Mouse (Mus musculus): ENCODE measurements around the gene Eif3a. TPM values are rescaled to one million over a fixed set of nuclear protein-coding genes. Genes with fewer than 3 reads are reported as not detected.

Gene Eif3a
- polyA plus RNA-seq, 1 experiment, result 45.1 TPM

DNA sequence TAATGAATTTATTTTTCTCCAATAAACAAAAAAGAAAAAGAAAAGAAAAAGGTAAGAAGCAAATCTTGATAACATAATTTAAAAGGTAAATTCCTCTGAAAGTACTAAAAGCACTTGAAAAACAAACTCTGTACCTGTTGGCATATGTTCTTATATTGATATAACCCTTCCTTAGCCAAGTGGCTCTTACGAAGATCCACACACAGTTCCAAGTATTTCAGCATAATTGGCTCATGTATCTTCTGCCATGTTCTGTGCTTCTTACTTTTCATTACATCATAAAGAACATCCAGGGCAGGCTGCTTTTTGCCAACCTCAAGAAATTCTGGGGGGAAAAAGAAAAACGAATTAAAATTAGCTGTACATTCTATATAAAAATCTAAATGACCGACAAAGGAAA lies 8.4 kb downstream of the Eif3a start:
- TF ChIP-seq POLR2A (IDR thresholded peaks at IDR 0.05; ENCODE audit: control insufficient read depth, extremely low read depth, insufficient read depth, low read length, poor library complexity) (no peak), CTCF (IDR thresholded peaks at IDR 0.05; ENCODE audit: borderline replicate concordance, control insufficient read depth, extremely low read depth, insufficient read depth, low read length, poor library complexity) (no peak)
- Histone ChIP-seq H3K27me3 (ENCODE audit: control insufficient read depth, insufficient read depth, low read length) (no peaks in the 10 kb centered on the region), H3K36me3 (ENCODE audit: control insufficient read depth, insufficient read depth, low read length) (peaks cover 35% of the 10 kb centered on the region), H3K27ac (ENCODE audit: control insufficient read depth, insufficient read depth, low read length) (no peak overlapping the region), H3K4me1 (replicated peaks; ENCODE audit: control insufficient read depth, insufficient read depth, low read length) (no peaks in the 10 kb centered on the region), H3K4me3 (ENCODE audit: control insufficient read depth, insufficient read depth, low read length) (no peak overlapping the region)
- DNase-seq, result no peak
- 89% methylated on average over 3 of the region's 3 CpGs for WGBS

GRCm38 (mm10) chr19:60773366-60773765 lies 17.1 kb downstream of the Eif3a start:
- 94% methylated on average over 6 of the region's 6 CpGs for WGBS
- no peaks in the 10 kb centered on the region for H3K27me3 ChIP-seq (ENCODE audit: control insufficient read depth, insufficient read depth, low read length)
- no peak for DNase-seq
- TF ChIP-seq POLR2A (IDR thresholded peaks at IDR 0.05; ENCODE audit: control insufficient read depth, extremely low read depth, insufficient read depth, low read length, poor library complexity) (no peak), CTCF (IDR thresholded peaks at IDR 0.05; ENCODE audit: borderline replicate concordance, control insufficient read depth, extremely low read depth, insufficient read depth, low read length, poor library complexity) (no peak)
- H3K4me3 ChIP-seq (ENCODE audit: control insufficient read depth, insufficient read depth, low read length), result no peak overlapping the region
- peaks cover 90% of the 10 kb centered on the region for H3K36me3 ChIP-seq (ENCODE audit: control insufficient read depth, insufficient read depth, low read length)
- no peak overlapping the region for H3K27ac ChIP-seq (ENCODE audit: control insufficient read depth, insufficient read depth, low read length)
- H3K4me1 ChIP-seq (replicated peaks; ENCODE audit: control insufficient read depth, insufficient read depth, low read length), result no peaks in the 10 kb centered on the region

GRCm38 (mm10) chr19:60758896-60759835 lies 31.3 kb downstream of the Eif3a start:
- Histone ChIP-seq H3K27me3 (ENCODE audit: control insufficient read depth, insufficient read depth, low read length) (no peaks in the 10 kb centered on the region; the same call in 1 of the 2 replicates), H3K27ac (ENCODE audit: control insufficient read depth, insufficient read depth, low read length) (no peak overlapping the region), H3K4me1 (replicated peaks; ENCODE audit: control insufficient read depth, insufficient read depth, low read length) (peaks cover 10% of the 10 kb centered on the region), H3K4me3 (ENCODE audit: control insufficient read depth, insufficient read depth, low read length) (no peak overlapping the region), H3K36me3 (ENCODE audit: control insufficient read depth, insufficient read depth, low read length) (peaks cover 32% of the 10 kb centered on the region)
- DNase-seq, result no peak
- WGBS, result 97% methylated on average over 4 of the region's 4 CpGs
- TF ChIP-seq CTCF (IDR thresholded peaks at IDR 0.05; ENCODE audit: borderline replicate concordance, control insufficient read depth, extremely low read depth, insufficient read depth, low read length, poor library complexity) (no peak), POLR2A (IDR thresholded peaks at IDR 0.05; ENCODE audit: control insufficient read depth, extremely low read depth, insufficient read depth, low read length, poor library complexity) (no peak)

- Histone ChIP-seq H3K27me3 (ENCODE audit: control insufficient read depth, insufficient read depth, low read length) (no peaks in the 10 kb centered on the region; the same call in 1 of the 2 replicates), H3K4me1 (replicated peaks; ENCODE audit: control insufficient read depth, insufficient read depth, low read length) (peaks cover 10% of the 10 kb centered on the region), H3K27ac (ENCODE audit: control insufficient read depth, insufficient read depth, low read length) (no peak overlapping the region), H3K4me3 (ENCODE audit: control insufficient read depth, insufficient read depth, low read length) (peak overlapping the region; percentile 73), H3K36me3 (ENCODE audit: control insufficient read depth, insufficient read depth, low read length) (peaks cover 13% of the 10 kb centered on the region)
- 10% methylated on average over 25 of the region's 25 CpGs for WGBS
- DNase-seq, result no peak
- TF ChIP-seq CTCF (IDR thresholded peaks at IDR 0.05; ENCODE audit: borderline replicate concordance, control insufficient read depth, extremely low read depth, insufficient read depth, low read length, poor library complexity), result no peak
- TF ChIP-seq POLR2A (IDR thresholded peaks at IDR 0.05; ENCODE audit: control insufficient read depth, extremely low read depth, insufficient read depth, low read length, poor library complexity), result no peak
These were observed 33.2 kb downstream of the Eif3a start for GRCm38 (mm10) chr19:60757099-60757785.

GRCm38 (mm10) chr19:60756192-60757098 lies 34.0 kb downstream of the Eif3a start:
- WGBS, result under 1% methylated on average over 113 of the region's 115 CpGs
- Histone ChIP-seq H3K27me3 (ENCODE audit: control insufficient read depth, insufficient read depth, low read length) (no peaks in the 10 kb centered on the region; the same call in 1 of the 2 replicates), H3K4me3 (ENCODE audit: control insufficient read depth, insufficient read depth, low read length) (peak overlapping the region; percentile 73), H3K36me3 (ENCODE audit: control insufficient read depth, insufficient read depth, low read length) (peaks cover 8% of the 10 kb centered on the region; the same call in 1 of the 2 replicates), H3K27ac (ENCODE audit: control insufficient read depth, insufficient read depth, low read length) (no peak overlapping the region), H3K4me1 (replicated peaks; ENCODE audit: control insufficient read depth, insufficient read depth, low read length) (peaks cover 10% of the 10 kb centered on the region)
- DNase-seq, result peak; percentile 67
- TF ChIP-seq POLR2A (IDR thresholded peaks at IDR 0.05; ENCODE audit: control insufficient read depth, extremely low read depth, insufficient read depth, low read length, poor library complexity), result no peak
- TF ChIP-seq CTCF (IDR thresholded peaks at IDR 0.05; ENCODE audit: borderline replicate concordance, control insufficient read depth, extremely low read depth, insufficient read depth, low read length, poor library complexity), result no peak

Measured in thymus, adult 2 months (tissue).